Mouse (Mus musculus): ENCODE results near the gene Trir. TPM values are rescaled to one million over a fixed set of nuclear protein-coding genes. Genes with fewer than 3 reads are reported as not detected.

Trir gene
- 114 and 117 TPM in 2 replicates for polyA plus RNA-seq (2015; fragmentation: Nextera tagmentation; extraction: Ambion mirVana)

- Histone ChIP-seq H3K4me2 (replicated peaks) (peak within 1 kb of the TSS; percentile 88), H3K9me3 (replicated peaks) (no peaks in the 10 kb centered on the region), H3K4me1 (peaks cover 36% of the 10 kb centered on the region), H3K27ac (replicated peaks) (peak within 1 kb of the TSS; percentile 92), H3K36me3 (peaks cover 46% of the 10 kb centered on the region), H3K9ac (peak within 1 kb of the TSS; percentile 100), H3K4me3 (replicated peaks) (peak within 1 kb of the TSS; percentile 98), H3K27me3 (no peaks in the 10 kb centered on the region)
- under 1% methylated on average over 73 of the region's 75 CpGs for WGBS
- peak; percentile 86 for ATAC-seq (ENCODE audit: insufficient number of reproducible peaks, low FRiP score, low TSS enrichment, low read depth)
Measured at GRCm38 (mm10) chr8:85026670-85027515, at the start of gene Trir. TSS of gene Trir (plus strand) at chr8:85026823.

GRCm38 (mm10) chr8:84977435-84978247 lies 49.0 kb upstream of the Trir start:
- peak overlapping the region; percentile 67 for H3K4me3 ChIP-seq (replicated peaks)
- peaks cover 9% of the 10 kb centered on the region for H3K27me3 ChIP-seq
- under 1% methylated on average over 70 of the region's 70 CpGs for WGBS
- H3K4me2 ChIP-seq (replicated peaks) = peak overlapping the region; percentile 99
- peak overlapping the region; percentile 62 for H3K9ac ChIP-seq
- peaks cover 84% of the 10 kb centered on the region for H3K4me1 ChIP-seq
- H3K9me3 ChIP-seq (replicated peaks) = no peaks in the 10 kb centered on the region
- ATAC-seq (ENCODE audit: insufficient number of reproducible peaks, low FRiP score, low TSS enrichment, low read depth) = no peak
- peaks cover 20% of the 10 kb centered on the region for H3K36me3 ChIP-seq
- H3K27ac ChIP-seq (replicated peaks) = peak overlapping the region; percentile 91

GRCm38 (mm10) chr8:84978248-84978940 lies 48.2 kb upstream of the Trir start, which contains the start of gene Junb:
TSS of gene Junb (minus strand) at chr8:84978718.
- Histone ChIP-seq H3K36me3 (peaks cover 14% of the 10 kb centered on the region), H3K4me2 (replicated peaks) (peak within 1 kb of the TSS; percentile 99), H3K4me1 (peaks cover 87% of the 10 kb centered on the region), H3K4me3 (replicated peaks) (peak within 1 kb of the TSS; percentile 67), H3K9ac (peak within 1 kb of the TSS; percentile 62), H3K27me3 (peaks cover 9% of the 10 kb centered on the region), H3K27ac (replicated peaks) (peak within 1 kb of the TSS; percentile 91), H3K9me3 (replicated peaks) (no peaks in the 10 kb centered on the region)
- under 1% methylated on average over 63 of the region's 63 CpGs for WGBS
- ATAC-seq (ENCODE audit: insufficient number of reproducible peaks, low FRiP score, low TSS enrichment, low read depth) = peak; percentile 66

DNA sequence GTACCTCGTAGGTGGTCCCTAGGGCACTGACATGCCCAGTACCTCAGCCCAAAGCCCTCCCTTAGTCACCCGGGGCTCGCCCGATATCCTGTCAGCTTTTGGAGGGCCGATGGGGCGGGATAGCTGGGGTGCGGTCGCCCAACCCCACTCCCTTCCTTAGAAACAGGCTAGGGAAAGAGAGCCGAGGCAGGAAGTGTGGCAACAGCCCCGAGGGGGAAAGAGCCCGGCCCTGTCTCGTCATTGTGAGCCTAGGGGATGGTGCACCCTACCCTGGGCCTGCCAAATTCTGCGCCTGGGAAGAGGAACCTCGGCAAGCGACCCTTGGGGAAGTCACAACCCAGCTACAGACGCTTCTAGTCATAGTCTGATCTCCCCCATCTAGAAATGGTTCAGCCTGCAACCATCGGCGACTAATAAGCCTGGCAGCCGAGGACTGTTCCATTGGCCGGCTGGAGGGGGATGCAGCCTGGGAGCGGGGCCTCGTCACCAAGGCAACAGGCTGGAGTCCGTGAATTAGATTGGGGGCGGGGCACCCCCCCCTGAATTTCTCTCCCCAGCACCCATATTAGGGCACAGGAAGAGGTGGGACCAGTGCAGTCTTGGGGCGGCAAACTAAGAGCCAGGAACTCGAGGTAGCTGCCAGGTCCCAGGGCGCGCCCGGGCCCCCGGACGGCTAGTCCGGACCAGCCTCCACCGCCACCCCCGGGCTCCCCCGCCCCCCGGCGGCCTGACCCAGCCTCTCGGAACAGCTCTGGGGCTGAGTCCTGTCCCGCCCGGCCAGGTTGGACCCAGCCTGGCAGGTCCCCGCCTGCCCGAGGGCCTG lies 46.8 kb upstream of the Trir start:
- Histone ChIP-seq H3K9me3 (replicated peaks) (no peaks in the 10 kb centered on the region), H3K9ac (peak overlapping the region; percentile 22; the same call in 1 of the 2 replicates), H3K4me2 (replicated peaks) (peak overlapping the region; percentile 99), H3K27ac (replicated peaks) (peak overlapping the region; percentile 80), H3K4me3 (replicated peaks) (peak overlapping the region; percentile 67), H3K36me3 (no peaks in the 10 kb centered on the region), H3K27me3 (peaks cover 9% of the 10 kb centered on the region), H3K4me1 (peaks cover 93% of the 10 kb centered on the region)
- peak; percentile 12 for ATAC-seq (ENCODE audit: insufficient number of reproducible peaks, low FRiP score, low TSS enrichment, low read depth)
- WGBS = 3% methylated on average over 37 of the region's 42 CpGs

GRCm38 (mm10) chr8:84980622-84981358 lies 45.8 kb upstream of the Trir start:
- ATAC-seq (ENCODE audit: insufficient number of reproducible peaks, low FRiP score, low TSS enrichment, low read depth) = no peak
- peak overlapping the region; percentile 67 for H3K4me3 ChIP-seq (replicated peaks)
- no peak overlapping the region for H3K9ac ChIP-seq
- H3K27me3 ChIP-seq = peaks cover 11% of the 10 kb centered on the region
- peak overlapping the region; percentile 99 for H3K4me2 ChIP-seq (replicated peaks)
- no peaks in the 10 kb centered on the region for H3K9me3 ChIP-seq (replicated peaks)
- peaks cover 93% of the 10 kb centered on the region for H3K4me1 ChIP-seq
- peak overlapping the region; percentile 80 for H3K27ac ChIP-seq (replicated peaks)
- H3K36me3 ChIP-seq = no peaks in the 10 kb centered on the region
- 21% methylated on average over 11 of the region's 11 CpGs for WGBS

GRCm38 (mm10) chr8:84981644-84982498 lies 44.8 kb upstream of the Trir start:
- no peak overlapping the region for H3K9ac ChIP-seq
- 62% methylated on average over 15 of the region's 15 CpGs for WGBS
- peaks cover 89% of the 10 kb centered on the region for H3K4me1 ChIP-seq

GRCm38 (mm10) chr8:84982499-84983011 lies 44.1 kb upstream of the Trir start:
- H3K36me3 ChIP-seq = no peaks in the 10 kb centered on the region
- H3K4me3 ChIP-seq (replicated peaks) = no peak overlapping the region
- no peak for ATAC-seq (ENCODE audit: insufficient number of reproducible peaks, low FRiP score, low TSS enrichment, low read depth)
- H3K4me1 ChIP-seq = peaks cover 82% of the 10 kb centered on the region
- peak overlapping the region; percentile 80 for H3K27ac ChIP-seq (replicated peaks)
- H3K4me2 ChIP-seq (replicated peaks) = no peak overlapping the region
- no peak overlapping the region for H3K9ac ChIP-seq
- 41% methylated on average over 3 of the region's 3 CpGs for whole genome bisulfite sequencing
- H3K27me3 ChIP-seq = peaks cover 13% of the 10 kb centered on the region
- no peaks in the 10 kb centered on the region for H3K9me3 ChIP-seq (replicated peaks)

More at GRCm38 (mm10) chr8:84981644-84982498, 44.8 kb upstream of the Trir start:
- Histone ChIP-seq H3K9me3 (replicated peaks) (no peaks in the 10 kb centered on the region), H3K27me3 (peaks cover 17% of the 10 kb centered on the region), H3K4me2 (replicated peaks) (no peak overlapping the region), H3K36me3 (no peaks in the 10 kb centered on the region), H3K4me3 (replicated peaks) (no peak overlapping the region), H3K27ac (replicated peaks) (peak overlapping the region; percentile 80)
- no peak for ATAC-seq (ENCODE audit: insufficient number of reproducible peaks, low FRiP score, low TSS enrichment, low read depth)

DNA sequence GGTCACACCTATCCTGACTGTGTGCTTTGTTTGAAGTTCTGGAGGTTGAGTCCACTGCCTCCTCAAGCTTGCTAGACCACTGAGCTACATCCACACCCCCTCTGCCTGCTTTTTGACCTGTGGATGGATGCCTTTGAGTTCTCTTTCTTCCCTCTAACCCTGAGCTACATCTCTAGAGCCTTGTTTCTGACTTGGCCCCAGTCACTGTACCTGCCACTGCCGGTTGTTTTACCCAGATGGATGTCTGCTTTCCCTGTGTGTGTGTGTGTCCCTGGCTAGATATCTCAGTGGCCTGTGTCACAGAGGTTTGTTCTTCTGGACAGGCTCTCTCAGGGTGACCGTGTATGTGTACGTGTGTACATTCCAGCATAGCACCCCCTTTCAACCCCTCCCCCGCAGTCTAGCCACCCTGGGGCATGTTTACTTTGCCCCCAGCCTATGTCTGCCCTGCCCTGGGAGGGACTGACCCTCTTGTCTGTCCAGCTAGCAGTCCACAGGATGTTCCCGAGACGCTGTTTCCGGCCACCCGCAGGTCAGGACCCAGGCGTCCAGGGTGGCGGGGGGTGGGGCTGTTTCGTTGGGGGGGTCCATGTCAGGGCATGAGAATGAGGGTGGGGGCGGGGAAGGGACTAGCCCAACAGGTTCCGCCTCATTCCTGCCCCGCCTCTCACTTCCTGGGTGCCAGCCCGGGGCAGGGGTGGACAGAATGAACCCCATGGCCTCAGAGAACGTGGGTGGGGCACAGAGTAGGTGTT lies 42.2 kb upstream of the Trir start:
- Histone ChIP-seq H3K9me3 (replicated peaks) (no peaks in the 10 kb centered on the region), H3K4me1 (peaks cover 69% of the 10 kb centered on the region), H3K27ac (replicated peaks) (peak overlapping the region; percentile 88), H3K4me2 (replicated peaks) (peak overlapping the region; percentile 99), H3K36me3 (no peaks in the 10 kb centered on the region), H3K4me3 (replicated peaks) (peak overlapping the region; percentile 53), H3K27me3 (peaks cover 12% of the 10 kb centered on the region; the same call in 1 of the 2 replicates), H3K9ac (no peak overlapping the region)
- ATAC-seq (ENCODE audit: insufficient number of reproducible peaks, low FRiP score, low TSS enrichment, low read depth) = no peak
- 4% methylated on average over 16 of the region's 16 CpGs for WGBS

Data from embryonic facial prominence, embryonic 15.5 days (tissue).